Mouse (Mus musculus): ENCODE data around the gene Bex3. TPM values are rescaled to one million over a fixed set of nuclear protein-coding genes. Genes with fewer than 3 reads are reported as not detected.

Gene Bex3
- polyA plus RNA-seq (2015; fragmentation: Illumina TruSeq; extraction: RNeasy Lipid Tissue Mini Kit (QIAGEN cat#74804); ENCODE audit: low read depth, low replicate concordance) = 451 TPM

DNA sequence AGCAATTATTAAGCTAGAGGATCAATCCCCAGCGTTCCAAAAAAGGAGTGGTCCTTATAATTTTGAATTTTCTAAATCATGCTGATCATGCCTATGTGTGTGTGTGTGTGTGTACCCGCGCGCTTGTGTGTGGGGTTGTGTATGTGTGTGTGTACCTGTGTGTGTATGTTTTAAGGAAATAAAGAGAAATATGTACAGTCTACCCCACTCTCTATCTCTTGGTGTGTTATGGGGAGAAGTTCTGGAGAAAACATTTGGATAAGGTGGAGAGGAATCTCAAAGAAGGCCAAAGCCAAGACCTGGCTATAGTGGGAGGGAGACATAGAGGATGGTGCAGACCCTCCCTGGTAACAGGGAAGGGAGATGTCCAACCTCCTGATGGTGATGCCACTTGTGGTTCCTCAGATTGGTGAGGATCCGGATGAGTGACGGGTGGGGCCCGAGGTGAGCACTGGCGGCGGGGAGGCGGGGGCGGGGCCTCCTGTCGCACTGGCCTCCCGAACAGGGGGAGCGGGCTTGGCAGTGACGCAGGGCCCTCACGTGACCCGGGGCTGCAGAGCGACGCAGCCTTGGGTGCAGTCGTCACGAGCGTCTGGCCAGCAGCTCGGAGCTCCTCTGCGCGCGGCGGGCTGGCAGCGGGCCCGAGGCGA, at the start of gene Bex3:
Bex3 (plus strand) TSS at position 511 of the 650 bp plus-strand sequence.

DNA sequence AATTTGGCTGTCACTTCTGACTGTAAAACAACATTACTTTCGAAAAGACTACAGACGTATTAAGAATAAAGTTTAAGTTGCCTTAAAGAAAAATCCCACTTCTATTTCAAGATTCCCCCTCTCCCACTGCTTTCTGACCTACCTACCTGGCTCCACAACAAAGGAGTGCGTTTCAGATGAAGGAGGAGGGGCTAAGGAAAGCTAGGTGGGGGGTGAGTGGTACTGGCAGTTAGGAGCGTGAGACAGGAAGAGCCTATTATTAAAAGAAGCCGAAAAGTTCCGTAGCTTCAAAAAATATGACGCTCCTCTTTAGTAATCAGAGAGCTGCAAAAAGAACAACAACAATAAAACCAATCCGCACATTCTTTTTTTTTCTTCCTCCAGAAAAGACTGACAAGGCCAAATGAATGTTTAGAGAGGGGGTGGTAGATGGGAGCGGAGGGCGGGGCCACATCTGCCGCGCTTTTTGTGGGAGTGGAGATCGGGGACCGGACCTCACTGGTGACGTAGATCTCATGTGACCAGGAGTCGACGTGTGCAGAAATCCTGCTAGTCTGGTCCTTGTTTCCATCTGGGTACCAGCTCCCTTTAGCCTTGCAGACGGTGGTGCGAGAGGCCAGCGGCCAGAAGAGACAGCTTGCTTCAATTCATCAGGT, 25.4 kb upstream of the Bex3 start, which contains the start of gene Tceal9:
Tceal9 (plus strand) TSS at position 506 of the 656 bp plus-strand sequence.

Other genes starting within 250 kb of the Bex3 start
- gene Arxes1, start 236.9 kb upstream of the Bex3 start, polyA plus RNA-seq (2015; fragmentation: Illumina TruSeq; extraction: RNeasy Lipid Tissue Mini Kit (QIAGEN cat#74804); ENCODE audit: low read depth, low replicate concordance) = 35.9 TPM
- 501 TPM for gene Bex2, start 202.0 kb upstream of the Bex3 start, polyA plus RNA-seq (2015; fragmentation: Illumina TruSeq; extraction: RNeasy Lipid Tissue Mini Kit (QIAGEN cat#74804); ENCODE audit: low read depth, low replicate concordance)
- not detected for gene Nxf3, start 185.0 kb upstream of the Bex3 start, polyA plus RNA-seq (2015; fragmentation: Illumina TruSeq; extraction: RNeasy Lipid Tissue Mini Kit (QIAGEN cat#74804); ENCODE audit: low read depth, low replicate concordance)
- 52.3 TPM for gene Bex4, start 131.3 kb upstream of the Bex3 start, polyA plus RNA-seq (2015; fragmentation: Illumina TruSeq; extraction: RNeasy Lipid Tissue Mini Kit (QIAGEN cat#74804); ENCODE audit: low read depth, low replicate concordance)
- 95.4 TPM for gene Tceal8, start 97.9 kb upstream of the Bex3 start, polyA plus RNA-seq (2015; fragmentation: Illumina TruSeq; extraction: RNeasy Lipid Tissue Mini Kit (QIAGEN cat#74804); ENCODE audit: low read depth, low replicate concordance)
- gene Tceal5, start 66.4 kb upstream of the Bex3 start, polyA plus RNA-seq (2015; fragmentation: Illumina TruSeq; extraction: RNeasy Lipid Tissue Mini Kit (QIAGEN cat#74804); ENCODE audit: low read depth, low replicate concordance) = 163 TPM
- 3.3 TPM for gene Tceal7, start 55.5 kb upstream of the Bex3 start, polyA plus RNA-seq (2015; fragmentation: Illumina TruSeq; extraction: RNeasy Lipid Tissue Mini Kit (QIAGEN cat#74804); ENCODE audit: low read depth, low replicate concordance)
- gene Bex1, start 54.7 kb upstream of the Bex3 start, polyA plus RNA-seq (2015; fragmentation: Illumina TruSeq; extraction: RNeasy Lipid Tissue Mini Kit (QIAGEN cat#74804); ENCODE audit: low read depth, low replicate concordance) = 139 TPM
- gene Tceal9, start 25.2 kb upstream of the Bex3 start, polyA plus RNA-seq (2015; fragmentation: Illumina TruSeq; extraction: RNeasy Lipid Tissue Mini Kit (QIAGEN cat#74804); ENCODE audit: low read depth, low replicate concordance) = 226 TPM
- not detected for gene Kir3dl1, start 247.7 kb downstream of the Bex3 start, polyA plus RNA-seq (2015; fragmentation: Illumina TruSeq; extraction: RNeasy Lipid Tissue Mini Kit (QIAGEN cat#74804); ENCODE audit: low read depth, low replicate concordance)